Mouse (Mus musculus) R1 (cell line): ENCODE measurements around the gene Nkrf.

Experiments
- DNase-seq: peaks from one replicate; pipeline ENCODE4 v3.0.0-alpha.2; 2018; ENCODE audit warnings: low read depth, low spot score

The Nkrf gene

DNA sequence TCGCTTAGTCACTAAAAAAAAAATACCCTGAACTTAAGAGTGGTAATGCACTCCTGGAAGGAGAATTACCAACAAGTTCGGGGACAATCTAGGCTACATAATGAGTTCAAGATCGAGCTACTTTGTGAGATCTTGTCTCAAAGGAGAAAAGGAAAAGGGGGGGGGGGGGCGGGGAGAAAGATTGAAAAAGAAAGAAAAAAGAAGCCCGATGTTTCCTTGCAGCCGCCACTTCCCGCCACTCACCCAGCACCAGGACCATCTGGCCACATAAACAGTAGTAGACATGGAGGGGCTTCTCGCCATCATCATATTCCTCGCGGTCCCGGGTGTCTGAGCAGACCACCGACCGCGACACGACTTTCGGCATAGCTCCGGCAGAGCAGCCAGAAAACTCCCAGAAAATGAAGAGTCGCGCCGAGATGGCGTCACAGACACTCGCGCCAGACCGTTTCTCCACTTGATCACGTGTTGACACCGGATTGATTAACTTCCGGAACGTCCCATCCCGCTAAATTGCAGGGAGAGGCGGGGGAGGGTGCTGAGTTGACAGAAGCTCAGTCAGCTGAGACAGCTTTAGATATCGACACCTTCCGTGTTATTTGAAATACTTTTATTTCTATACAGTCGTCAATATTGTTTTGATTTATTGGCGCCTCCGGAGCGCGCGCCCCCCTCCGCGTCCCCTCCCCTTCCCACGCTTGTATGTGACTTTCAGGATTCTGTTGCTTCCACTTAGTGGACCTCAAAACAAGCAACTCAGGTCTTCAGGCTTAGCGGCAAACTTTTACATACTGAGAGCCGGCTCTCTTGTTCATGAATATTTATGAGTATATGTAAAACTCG, 38.7 kb downstream of the Nkrf start:
- DNase-seq, result peak; percentile 91

DNA sequence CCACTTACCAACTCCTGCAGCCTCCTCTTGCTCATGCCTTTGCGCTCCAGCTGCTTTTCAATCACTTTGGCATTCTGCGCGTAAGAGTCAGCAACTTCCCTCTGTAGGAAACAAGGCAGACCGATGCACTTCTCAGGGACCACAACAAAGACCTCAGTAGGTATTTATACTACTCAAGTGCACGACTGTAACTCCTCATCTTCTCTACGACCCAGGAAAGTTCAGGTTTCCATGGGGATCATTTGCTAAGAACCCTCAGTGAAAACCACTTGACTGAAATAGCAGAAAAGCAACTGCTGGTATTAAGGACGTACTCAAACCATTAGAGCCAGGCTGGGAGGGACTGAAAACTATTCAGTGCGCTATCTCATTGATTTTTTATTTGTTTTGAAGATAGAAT, 50.1 kb downstream of the Nkrf start:
- DNase-seq, result no peak

DNA sequence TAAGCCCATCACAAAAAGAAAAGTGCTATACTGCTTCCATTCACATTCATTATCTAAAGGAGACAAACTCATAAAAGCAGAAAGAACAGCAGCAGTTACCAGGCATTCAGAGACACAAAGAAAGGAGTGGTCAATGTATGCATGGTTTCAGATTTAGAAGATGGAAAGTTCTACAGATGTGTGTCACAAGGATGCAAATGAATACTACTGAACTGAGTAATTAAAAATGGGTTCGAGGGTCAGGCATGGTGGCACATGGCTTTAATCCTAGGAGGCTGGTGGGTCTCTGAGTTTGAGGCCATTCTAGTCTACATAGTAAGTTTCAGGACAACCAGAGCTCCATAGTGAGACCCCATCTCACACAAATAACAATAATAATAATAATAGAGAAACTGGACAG, 55.5 kb downstream of the Nkrf start:
- no peak for DNase-seq

DNA sequence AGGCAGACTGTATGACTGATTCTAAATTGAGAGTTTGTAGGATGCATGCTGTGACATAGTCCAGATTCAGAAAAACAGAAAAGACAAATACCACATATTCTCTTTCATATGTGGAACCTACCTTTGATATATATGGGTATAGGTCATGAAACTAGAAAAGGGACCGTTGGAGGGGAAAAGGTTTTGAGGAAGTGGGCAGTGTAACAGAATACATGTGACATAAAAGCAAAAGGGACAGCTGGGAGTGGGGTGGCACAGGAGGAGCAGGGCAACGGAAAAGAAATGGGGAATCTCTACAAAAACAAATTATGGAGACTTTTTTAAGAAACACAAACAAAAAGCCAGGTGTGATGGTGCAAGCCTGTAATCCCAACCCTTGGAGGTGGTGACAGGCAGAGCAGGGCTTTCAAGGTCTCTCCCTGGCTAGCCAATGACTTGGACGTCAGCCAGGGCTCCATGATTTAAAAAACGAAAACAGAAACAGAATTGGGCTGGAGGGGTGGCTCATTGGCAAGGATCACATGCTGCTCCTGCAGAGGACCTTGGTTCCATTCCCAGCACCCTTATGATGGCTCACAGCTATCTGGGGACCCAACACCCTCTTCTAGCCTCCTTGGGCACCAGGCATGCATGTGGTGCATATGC, 59.2 kb downstream of the Nkrf start:
- no peak for DNase-seq

DNA sequence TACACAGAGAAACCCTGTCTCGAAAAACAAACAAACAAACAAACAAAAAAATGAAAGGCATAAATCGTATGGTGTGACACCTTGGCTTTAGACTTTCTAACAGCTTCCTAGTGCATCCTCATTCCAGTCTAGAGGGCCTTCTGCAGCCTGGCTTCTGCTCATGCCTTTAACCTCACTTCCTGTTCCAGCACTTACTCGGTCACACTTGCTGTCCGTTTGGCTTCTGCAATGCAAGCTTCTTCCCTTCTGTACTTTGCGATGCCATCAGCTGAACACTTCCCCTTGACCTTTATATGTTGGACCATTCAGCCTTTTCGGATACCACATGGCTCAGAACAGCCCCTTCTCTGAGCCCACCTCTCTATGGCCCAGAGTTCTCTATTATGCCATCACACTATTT, 61.0 kb downstream of the Nkrf start:
- no peak for DNase-seq

DNA sequence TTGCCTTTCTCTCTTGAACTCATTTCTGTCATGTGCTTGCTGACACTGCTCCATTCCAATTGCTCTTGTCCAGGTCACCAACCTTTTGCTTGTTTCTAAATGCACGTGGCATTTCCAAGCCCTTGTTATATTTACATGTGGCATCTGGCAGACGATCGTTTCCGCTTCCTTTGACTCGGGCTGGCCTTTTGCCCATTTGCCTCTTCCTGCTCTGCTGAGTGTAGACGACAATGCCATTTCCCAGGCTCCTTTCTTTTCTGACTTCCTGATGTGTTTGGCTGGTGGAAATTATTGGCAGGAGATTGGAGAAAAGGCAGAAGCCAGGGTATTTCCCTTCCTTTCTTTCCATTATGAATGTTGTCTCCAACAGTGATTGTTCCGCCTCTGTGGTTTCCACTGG, 63.3 kb downstream of the Nkrf start:
- no peak for DNase-seq
